Mouse (Mus musculus): ENCODE results near the gene Relt.

Gene Relt

DNA sequence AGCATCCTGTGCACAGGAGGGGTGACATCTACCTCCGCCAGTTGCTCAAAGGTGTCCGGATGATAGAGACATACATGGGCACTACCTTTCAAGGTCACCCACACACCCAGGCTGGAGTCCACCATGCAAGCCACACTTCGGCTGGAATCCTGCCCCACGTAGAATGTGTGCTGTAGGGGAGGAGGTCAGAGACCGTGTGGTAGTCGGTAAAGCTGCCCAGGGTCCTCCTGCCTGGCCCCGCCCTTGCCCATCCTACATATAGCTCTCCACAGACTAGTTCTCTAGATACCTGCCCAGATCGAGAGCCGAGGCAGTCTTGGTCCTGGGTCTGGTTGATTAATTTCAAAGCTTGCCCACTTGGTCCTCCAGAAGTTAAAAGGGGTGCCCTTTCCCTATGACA lies 13.5 kb upstream of the Relt start:
- DNase-seq (ENCODE audit: extremely low read depth, insufficient read length, low spot score): no peak

DNA sequence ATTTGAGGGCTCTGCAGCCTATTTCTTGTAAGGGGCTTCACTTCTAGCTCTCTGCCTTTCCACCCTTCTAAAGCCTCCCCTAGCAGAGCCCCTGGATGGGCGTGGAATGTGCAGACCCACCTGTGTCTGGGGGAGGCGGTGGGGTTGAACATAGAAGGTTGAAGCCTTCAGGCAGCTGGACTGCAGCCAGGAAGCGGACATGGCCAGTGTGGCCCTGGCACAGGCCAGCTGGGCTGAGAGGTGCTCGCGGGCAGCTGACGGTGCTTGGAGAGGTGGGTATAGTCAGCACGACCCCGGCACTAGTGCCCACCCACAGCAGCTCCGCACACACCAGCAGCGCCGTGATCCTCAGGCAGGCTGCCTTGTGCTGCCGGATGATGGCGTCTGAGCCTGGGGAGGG lies 13.0 kb upstream of the Relt start:
- no peak for DNase-seq (ENCODE audit: extremely low read depth, insufficient read length, low spot score)

DNA sequence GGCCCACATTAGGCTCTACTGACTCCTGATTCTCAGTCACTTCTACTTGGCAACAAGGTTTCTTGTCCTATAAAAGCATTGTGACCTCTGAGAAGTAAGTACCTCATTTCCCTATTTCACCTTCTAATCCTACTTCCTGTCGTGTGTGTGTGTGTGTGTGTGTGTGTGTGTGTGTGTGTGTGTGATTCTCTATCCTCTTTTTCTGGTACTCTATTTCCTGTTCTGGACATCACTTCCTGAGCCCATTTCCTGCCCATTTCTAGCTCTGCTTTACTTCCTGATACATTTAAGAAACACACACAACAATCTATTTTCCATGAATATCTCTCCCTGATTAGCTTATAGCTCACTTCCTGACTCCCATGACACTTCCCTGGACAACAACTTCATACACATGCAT lies 12.6 kb upstream of the Relt start:
- DNase-seq (ENCODE audit: extremely low read depth, insufficient read length, low spot score): no peak

DNA sequence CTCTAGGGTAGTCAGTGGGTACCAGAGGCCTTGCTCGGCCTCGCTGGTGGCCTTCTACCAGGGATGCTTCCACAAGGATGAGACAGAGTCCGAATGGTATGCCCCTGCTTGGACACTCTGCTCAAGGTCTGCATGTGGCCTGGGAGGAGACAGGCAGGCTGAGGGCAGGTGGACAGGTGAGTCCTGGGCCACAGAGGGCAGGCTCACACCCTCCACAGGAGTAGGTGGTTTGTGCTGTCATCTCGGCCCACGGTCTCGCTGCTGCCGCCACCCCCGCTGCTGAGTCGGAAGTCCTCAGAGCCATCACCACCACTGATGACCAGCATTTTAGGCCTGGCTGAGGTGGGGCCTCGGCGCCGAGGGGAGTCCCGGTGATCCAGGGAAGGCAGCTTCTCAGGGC lies 10.0 kb upstream of the Relt start:
- no peak for DNase-seq (ENCODE audit: extremely low read depth, insufficient read length, low spot score)

- DNase-seq (ENCODE audit: extremely low read depth, insufficient read length, low spot score): no peak
Observed at GRCm38 (mm10) chr7:100871892-100872291, 8.6 kb upstream of the Relt start.

- peak; percentile 22 for DNase-seq (ENCODE audit: extremely low read depth, insufficient read length, low spot score)
Observed at GRCm38 (mm10) chr7:100871355-100871754, 8.1 kb upstream of the Relt start.

GRCm38 (mm10) chr7:100869877-100870629 lies 6.8 kb upstream of the Relt start:
- DNase-seq (ENCODE audit: extremely low read depth, insufficient read length, low spot score): no peak

DNA sequence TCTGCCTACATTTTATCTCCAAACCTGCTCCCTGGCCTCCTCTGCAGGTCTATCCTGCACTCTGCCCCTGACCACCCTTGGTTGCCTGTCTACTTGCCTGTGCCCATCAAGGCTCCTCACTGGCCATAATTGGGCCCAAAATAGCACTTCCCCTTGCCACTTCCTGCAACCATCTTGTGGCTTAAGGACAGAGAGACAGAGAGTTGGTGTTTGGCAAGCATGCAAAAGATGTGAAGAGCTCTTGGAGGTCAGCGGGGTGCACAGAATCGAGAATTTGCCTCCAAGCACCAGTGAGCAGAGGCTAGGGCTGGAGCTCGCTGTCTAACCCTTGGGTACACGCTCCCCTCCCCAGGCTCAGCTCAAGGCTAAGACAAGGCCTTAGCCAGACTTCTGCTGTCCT lies 5.3 kb upstream of the Relt start:
- DNase-seq (ENCODE audit: extremely low read depth, insufficient read length, low spot score): no peak

DNA sequence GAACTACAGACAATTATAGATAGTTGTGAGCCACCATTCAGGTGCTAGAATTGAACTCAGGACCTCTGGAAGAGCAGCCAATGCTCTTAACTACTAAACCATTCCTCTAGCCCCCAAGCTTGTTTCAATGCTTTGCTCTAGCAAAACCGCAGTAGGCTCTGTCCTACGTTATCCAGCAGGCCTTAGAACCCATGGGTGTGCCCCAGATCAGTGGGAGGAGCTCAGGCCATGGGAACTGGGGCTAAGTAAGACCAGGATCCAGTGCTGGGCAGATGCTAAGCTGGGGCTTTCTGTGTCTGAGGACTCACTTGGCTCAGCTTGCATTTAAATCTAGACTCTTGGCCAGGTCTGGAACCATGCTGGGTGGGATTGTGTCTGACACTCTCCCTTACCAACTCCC lies 4.3 kb upstream of the Relt start:
- no peak for DNase-seq (ENCODE audit: extremely low read depth, insufficient read length, low spot score)

- no peak for DNase-seq (ENCODE audit: extremely low read depth, insufficient read length, low spot score)
Observed at GRCm38 (mm10) chr7:100866675-100867074, 3.4 kb upstream of the Relt start.

DNA sequence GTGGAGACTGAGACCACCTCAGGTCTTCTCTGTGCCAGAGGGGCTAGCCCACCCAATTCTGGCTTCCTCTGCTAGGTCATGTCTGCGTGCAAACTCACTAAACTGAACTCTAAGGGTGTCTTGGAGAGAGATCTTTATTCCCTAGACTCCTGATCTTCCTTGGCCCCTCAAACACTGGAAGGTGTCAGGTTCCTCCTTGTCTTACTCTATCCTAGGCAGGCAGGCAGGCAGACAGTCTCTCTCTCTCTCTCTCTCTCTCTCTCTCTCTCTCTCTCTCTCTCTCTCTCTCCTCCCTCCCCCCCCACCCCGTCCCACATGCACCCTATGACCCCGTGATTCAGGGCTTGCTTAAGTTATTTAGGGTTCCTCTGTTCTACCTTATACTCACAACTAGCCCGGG lies 893 bp downstream of the Relt start:
- DNase-seq (ENCODE audit: extremely low read depth, insufficient read length, low spot score): no peak

GRCm38 (mm10) chr7:100861209-100861608 lies 2.0 kb downstream of the Relt start:
- DNase-seq (ENCODE audit: extremely low read depth, insufficient read length, low spot score): no peak

DNA sequence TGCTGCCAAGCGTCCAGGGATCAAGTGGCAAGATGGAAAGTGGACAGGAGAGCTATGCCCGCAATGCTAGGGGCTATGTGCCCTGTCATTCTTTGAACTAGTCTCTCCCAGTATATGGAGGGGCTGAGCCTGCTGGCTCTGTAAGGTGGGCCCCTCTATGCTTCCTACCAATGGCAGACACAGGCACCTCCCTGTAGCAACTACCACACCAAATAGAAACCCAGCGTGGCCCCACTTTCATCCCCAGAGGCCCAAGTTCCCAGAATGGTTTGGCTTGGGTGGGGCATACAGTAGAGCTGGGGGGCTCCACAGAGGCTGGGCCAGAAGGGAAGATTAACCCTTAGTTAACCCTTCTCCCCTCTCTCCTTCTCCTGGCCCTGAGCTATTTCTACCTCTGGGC lies 2.8 kb downstream of the Relt start:
- no peak for DNase-seq (ENCODE audit: extremely low read depth, insufficient read length, low spot score)

GRCm38 (mm10) chr7:100855795-100856573 lies 7.3 kb downstream of the Relt start:
- DNase-seq (ENCODE audit: extremely low read depth, insufficient read length, low spot score): no peak

GRCm38 (mm10) chr7:100855300-100855699 lies 7.9 kb downstream of the Relt start:
- DNase-seq (ENCODE audit: extremely low read depth, insufficient read length, low spot score): no peak

DNA sequence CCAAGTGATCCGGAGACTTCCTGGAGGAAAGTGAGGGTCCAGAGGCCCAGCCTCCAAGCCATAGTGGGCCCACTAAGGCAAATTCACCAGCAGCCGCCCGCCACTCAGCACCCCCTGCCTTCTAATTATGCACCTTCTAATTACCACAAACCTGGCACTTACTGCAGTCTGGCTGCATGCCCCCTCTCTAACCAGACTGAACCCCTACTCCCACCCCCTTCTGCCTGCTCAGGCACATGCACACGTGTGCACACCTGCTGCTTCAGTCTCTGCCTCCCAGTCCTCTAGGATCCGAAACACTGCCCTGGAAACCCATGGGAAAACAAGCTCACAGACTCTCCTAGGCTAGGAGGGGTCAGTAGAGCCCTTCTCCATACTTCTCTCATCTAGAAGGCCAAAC lies 8.4 kb downstream of the Relt start:
- no peak for DNase-seq (ENCODE audit: extremely low read depth, insufficient read length, low spot score)

DNA sequence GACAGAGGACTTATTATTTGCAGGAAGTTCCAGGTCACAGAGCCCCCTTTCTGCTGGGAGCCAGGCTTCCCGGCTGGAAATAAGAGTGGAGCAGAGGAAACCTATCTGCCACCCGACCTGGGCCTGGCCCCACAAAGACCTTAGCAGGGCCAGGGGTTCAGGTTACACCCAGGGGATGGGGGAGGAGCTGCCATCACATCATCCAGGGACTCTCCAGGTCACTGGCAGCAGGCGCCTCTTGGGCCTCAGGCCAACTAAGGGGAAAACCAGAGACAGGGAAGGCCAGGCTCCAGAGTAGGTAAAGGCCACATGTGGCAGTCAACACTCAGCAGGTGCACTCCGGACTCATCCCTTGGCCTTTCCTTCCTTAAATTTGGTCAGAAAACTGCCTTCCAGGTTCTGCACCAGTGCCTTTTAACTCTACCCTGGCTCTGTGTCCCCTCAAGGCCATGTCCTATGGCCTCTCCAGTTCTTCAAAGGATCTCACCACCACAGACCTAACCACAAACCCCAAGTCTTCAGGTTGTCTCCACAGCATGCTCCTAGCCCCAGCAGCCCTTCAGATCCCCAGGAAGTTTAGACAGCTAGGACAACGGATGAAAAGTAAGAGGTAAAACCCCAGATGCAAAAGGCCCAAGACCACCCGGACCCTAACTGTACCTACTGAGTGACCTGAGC lies 9.0 kb downstream of the Relt start:
- no peak for DNase-seq (ENCODE audit: extremely low read depth, insufficient read length, low spot score)

DNA sequence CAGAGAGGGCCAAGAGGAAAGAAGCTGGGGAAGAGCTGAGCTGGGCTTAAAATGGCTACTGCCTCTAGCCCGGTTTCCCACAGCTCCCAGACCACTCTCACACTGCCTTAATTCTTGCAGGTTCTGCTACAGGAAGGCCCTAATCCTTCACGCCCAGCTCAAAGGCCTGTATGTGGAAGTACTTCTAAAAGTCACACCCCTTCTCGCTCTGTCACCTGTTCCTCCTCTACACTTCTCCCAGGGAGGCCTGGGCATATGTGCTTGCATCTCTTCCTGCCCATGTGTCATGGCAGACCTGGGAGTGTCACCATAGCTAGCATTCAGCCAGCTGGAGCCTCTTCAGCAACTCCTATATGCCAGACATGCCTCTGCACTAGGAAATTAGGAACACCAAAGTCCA lies 9.8 kb downstream of the Relt start:
- no peak for DNase-seq (ENCODE audit: extremely low read depth, insufficient read length, low spot score)

GRCm38 (mm10) chr7:100851481-100852356 lies 11.5 kb downstream of the Relt start:
- no peak for DNase-seq (ENCODE audit: extremely low read depth, insufficient read length, low spot score)

DNA sequence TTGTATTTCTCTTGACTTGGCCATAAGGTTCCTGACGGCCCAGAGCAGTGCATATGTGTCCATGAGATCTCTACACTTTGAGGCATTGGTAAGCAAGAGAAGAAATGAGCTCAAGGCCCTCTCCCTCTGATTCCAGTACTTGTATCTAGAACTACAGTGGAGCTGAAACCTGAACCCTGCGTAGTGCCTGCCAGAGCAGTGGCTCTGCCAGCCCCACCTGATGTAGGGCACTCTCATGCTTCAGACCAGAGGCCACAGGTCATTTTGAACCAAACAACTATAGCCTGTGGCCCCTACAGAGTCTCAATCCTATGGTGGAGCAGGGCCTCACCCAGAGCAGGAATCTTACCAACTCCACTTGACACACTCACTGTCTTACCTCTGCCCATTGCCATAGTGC lies 13.7 kb downstream of the Relt start:
- DNase-seq (ENCODE audit: extremely low read depth, insufficient read length, low spot score): no peak

DNA sequence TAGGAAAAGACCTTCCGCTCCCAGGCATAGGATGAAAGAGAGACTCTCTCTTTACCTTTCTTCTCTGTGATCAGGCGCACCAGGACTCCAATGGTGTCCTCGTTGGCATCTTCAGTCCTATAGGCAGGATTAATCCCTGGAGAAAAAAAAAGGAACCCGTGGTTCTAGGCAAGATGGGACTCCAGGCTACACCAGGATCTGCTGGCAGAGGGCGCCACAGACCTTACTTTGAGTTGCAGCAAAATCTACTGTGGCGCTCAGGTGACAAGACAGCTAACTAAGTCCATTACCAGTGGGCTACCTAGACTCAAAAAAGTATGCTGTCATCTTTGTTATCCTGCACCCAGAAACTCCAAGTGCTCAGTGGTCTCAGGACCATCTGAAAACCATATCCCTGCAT lies 14.5 kb downstream of the Relt start:
- DNase-seq (ENCODE audit: extremely low read depth, insufficient read length, low spot score): no peak

Data from 3134 (cell line).